Mouse (Mus musculus): ENCODE results near the gene Mrc1. TPM values are rescaled to one million over a fixed set of nuclear protein-coding genes. Genes with fewer than 3 reads are reported as not detected.
A peak's percentile ranks its signal among the peaks of the same experiment; 100 is the strongest.

The Mrc1 gene
- total and polyA plus RNA-seq, 2 experiments: 2.7 to 49.4 TPM

GRCm38 (mm10) chr2:14244157-14244556 lies 15.0 kb downstream of the Mrc1 start:
- TF ChIP-seq CTCF (IDR thresholded peaks at IDR 0.05; ENCODE audit: low read depth, low read length) (no peak), POLR2A (IDR thresholded peaks at IDR 0.05; ENCODE audit: extremely low read depth, insufficient read depth, low read length) (no peak)
- WGBS: 86% methylated on average over 5 of the region's 5 CpGs
- H3K27me3 ChIP-seq (ENCODE audit: control insufficient read depth, insufficient read depth, low read length): no peaks in the 10 kb centered on the region
- no peaks in the 10 kb centered on the region for H3K79me2 ChIP-seq (ENCODE audit: control insufficient read depth, insufficient read depth, low read length)
- H3K27ac ChIP-seq (replicated peaks; ENCODE audit: insufficient read depth, low read depth, low read length): no peak overlapping the region
- no peak overlapping the region for H3K4me3 ChIP-seq (ENCODE audit: insufficient read depth, low read depth, low read length)
- H3K4me1 ChIP-seq (ENCODE audit: control insufficient read depth, insufficient read depth, low read length): peaks cover 3% of the 10 kb centered on the region; the same call in 1 of the 2 replicates
- H3K9ac ChIP-seq (ENCODE audit: low read depth, low read length): no peak overlapping the region
- peaks cover 6% of the 10 kb centered on the region; the same call in 1 of the 2 replicates for H3K36me3 ChIP-seq (ENCODE audit: control insufficient read depth, insufficient read depth, low read length)
- DNase-seq (ENCODE audit: extremely low read depth, low read depth, low spot score): no peak

DNA sequence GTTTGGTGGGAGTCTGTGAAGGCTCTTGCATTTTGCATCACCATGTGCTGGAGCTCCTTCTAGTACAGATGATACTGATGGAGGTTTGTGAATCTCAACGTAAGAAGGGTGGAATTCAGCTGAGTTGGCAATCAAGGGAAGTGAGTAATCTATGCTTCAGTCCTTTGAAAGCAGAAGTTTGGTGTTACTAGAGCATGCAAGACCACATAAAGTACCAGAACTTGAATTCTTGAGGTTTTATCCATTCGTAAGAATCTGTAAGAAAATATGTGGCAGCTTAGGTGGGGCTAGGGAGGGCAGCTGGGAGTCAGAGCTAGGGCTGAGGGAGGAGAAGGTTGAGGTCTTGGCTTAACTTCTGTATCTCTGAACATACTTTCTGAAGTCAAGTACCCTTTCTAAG lies 15.5 kb downstream of the Mrc1 start:
- Histone ChIP-seq H3K9ac (ENCODE audit: low read depth, low read length) (no peak overlapping the region), H3K4me1 (ENCODE audit: control insufficient read depth, insufficient read depth, low read length) (peaks cover 3% of the 10 kb centered on the region; the same call in 1 of the 2 replicates), H3K27me3 (ENCODE audit: control insufficient read depth, insufficient read depth, low read length) (no peaks in the 10 kb centered on the region), H3K36me3 (ENCODE audit: control insufficient read depth, insufficient read depth, low read length) (peaks cover 7% of the 10 kb centered on the region; the same call in 1 of the 2 replicates), H3K4me3 (ENCODE audit: insufficient read depth, low read depth, low read length) (no peak overlapping the region), H3K79me2 (ENCODE audit: control insufficient read depth, insufficient read depth, low read length) (no peaks in the 10 kb centered on the region), H3K27ac (replicated peaks; ENCODE audit: insufficient read depth, low read depth, low read length) (no peak overlapping the region)
- TF ChIP-seq POLR2A (IDR thresholded peaks at IDR 0.05; ENCODE audit: extremely low read depth, insufficient read depth, low read length) (no peak), CTCF (IDR thresholded peaks at IDR 0.05; ENCODE audit: low read depth, low read length) (no peak)
- 73% methylated on average over 2 of the region's 2 CpGs for WGBS
- DNase-seq (ENCODE audit: extremely low read depth, low read depth, low spot score): no peak

DNA sequence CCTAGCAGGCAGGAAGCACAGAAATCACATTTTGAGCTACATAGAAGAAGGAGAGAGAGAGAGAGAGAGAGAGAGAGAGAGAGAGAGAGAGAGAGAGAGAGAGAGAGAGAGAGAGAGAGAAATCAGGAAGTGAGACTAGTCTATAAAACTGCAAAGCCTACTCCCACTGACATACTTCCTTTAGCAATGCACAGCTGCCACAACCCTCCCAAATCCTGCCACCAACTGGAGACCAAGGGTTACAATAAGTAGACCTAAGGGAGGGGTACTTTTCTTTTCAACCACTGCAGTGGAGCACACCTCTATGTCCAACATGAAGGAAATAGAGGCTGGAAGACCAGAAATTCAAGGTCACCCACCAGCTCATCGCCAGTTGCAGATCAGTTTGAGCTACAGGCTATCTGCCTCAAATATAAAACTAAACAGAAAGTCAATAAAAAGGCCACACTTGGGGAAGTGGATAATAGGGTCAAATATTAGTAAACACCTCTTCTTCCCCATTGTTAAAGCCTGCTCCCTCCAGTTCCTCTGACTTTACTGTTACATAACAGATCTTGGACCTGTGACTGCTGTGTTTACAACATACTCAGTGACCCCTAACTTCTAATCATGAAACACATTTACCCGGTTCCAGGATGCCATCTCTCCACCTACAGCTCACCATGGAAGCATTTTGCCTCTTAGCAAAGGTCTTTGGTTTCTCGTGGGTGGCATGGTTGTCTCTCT lies 20.8 kb downstream of the Mrc1 start:
- Histone ChIP-seq H3K27me3 (ENCODE audit: control insufficient read depth, insufficient read depth, low read length) (no peaks in the 10 kb centered on the region), H3K4me3 (ENCODE audit: insufficient read depth, low read depth, low read length) (no peak overlapping the region), H3K79me2 (ENCODE audit: control insufficient read depth, insufficient read depth, low read length) (no peaks in the 10 kb centered on the region), H3K27ac (replicated peaks; ENCODE audit: insufficient read depth, low read depth, low read length) (0 out of 2 replicates have a peak overlapping the region, but pooled peaks have one; percentile 24), H3K4me1 (ENCODE audit: control insufficient read depth, insufficient read depth, low read length) (no peaks in the 10 kb centered on the region), H3K36me3 (ENCODE audit: control insufficient read depth, insufficient read depth, low read length) (peaks cover 7% of the 10 kb centered on the region; the same call in 1 of the 2 replicates), H3K9ac (ENCODE audit: low read depth, low read length) (no peak overlapping the region)
- peak; percentile 37 for DNase-seq (ENCODE audit: extremely low read depth, low read depth, low spot score)
- TF ChIP-seq POLR2A (IDR thresholded peaks at IDR 0.05; ENCODE audit: extremely low read depth, insufficient read depth, low read length) (no peak), CTCF (IDR thresholded peaks at IDR 0.05; ENCODE audit: low read depth, low read length) (no peak)
- 63% methylated on average over 3 of the region's 3 CpGs for WGBS

- no peak for DNase-seq (ENCODE audit: extremely low read depth, low read depth, low spot score)
- H3K4me3 ChIP-seq (ENCODE audit: insufficient read depth, low read depth, low read length): no peak overlapping the region
- 78% methylated on average over 3 of the region's 3 CpGs for WGBS
- no peaks in the 10 kb centered on the region for H3K4me1 ChIP-seq (ENCODE audit: control insufficient read depth, insufficient read depth, low read length)
- no peaks in the 10 kb centered on the region for H3K27me3 ChIP-seq (ENCODE audit: control insufficient read depth, insufficient read depth, low read length)
- peaks cover 7% of the 10 kb centered on the region; the same call in 1 of the 2 replicates for H3K36me3 ChIP-seq (ENCODE audit: control insufficient read depth, insufficient read depth, low read length)
- H3K79me2 ChIP-seq (ENCODE audit: control insufficient read depth, insufficient read depth, low read length): no peaks in the 10 kb centered on the region
- TF ChIP-seq CTCF (IDR thresholded peaks at IDR 0.05; ENCODE audit: low read depth, low read length): no peak
- no peak overlapping the region for H3K9ac ChIP-seq (ENCODE audit: low read depth, low read length)
- H3K27ac ChIP-seq (replicated peaks; ENCODE audit: insufficient read depth, low read depth, low read length): no peak overlapping the region
Measured at GRCm38 (mm10) chr2:14251938-14252337, 22.7 kb downstream of the Mrc1 start.

DNA sequence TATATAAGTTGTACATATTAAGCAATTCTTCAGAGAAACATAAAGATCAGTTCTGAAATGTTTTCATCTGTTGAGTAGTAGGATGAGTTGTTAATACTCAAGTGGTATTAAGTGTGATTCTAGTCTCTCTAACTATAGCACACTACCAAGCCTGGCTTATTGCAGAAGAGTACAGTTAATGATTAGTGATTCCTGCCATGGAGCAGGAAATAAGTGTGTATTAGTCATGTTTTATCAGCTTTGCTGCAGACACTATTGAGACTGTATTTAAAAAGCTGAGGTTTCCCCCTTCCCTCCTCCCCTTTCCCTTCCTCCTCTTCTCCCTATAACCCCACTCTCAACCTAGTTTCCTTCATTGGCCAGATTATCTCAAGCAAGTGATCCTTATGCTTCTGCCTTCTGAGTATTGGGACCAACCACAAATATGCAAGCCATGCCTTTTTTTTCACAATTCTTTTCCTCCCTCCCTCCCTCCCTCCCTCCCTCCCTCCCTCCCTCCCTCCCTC lies 29.2 kb downstream of the Mrc1 start:
- Histone ChIP-seq H3K4me3 (ENCODE audit: insufficient read depth, low read depth, low read length) (no peak overlapping the region), H3K36me3 (ENCODE audit: control insufficient read depth, insufficient read depth, low read length) (no peaks in the 10 kb centered on the region; the same call in 1 of the 2 replicates), H3K4me1 (ENCODE audit: control insufficient read depth, insufficient read depth, low read length) (no peaks in the 10 kb centered on the region), H3K79me2 (ENCODE audit: control insufficient read depth, insufficient read depth, low read length) (no peaks in the 10 kb centered on the region), H3K9ac (ENCODE audit: low read depth, low read length) (no peak overlapping the region), H3K27me3 (ENCODE audit: control insufficient read depth, insufficient read depth, low read length) (no peaks in the 10 kb centered on the region), H3K27ac (replicated peaks; ENCODE audit: insufficient read depth, low read depth, low read length) (no peak overlapping the region)
- TF ChIP-seq CTCF (IDR thresholded peaks at IDR 0.05; ENCODE audit: low read depth, low read length) (no peak), POLR2A (IDR thresholded peaks at IDR 0.05; ENCODE audit: extremely low read depth, insufficient read depth, low read length) (no peak)
- no peak for DNase-seq (ENCODE audit: extremely low read depth, low read depth, low spot score)

GRCm38 (mm10) chr2:14262090-14262489 lies 32.9 kb downstream of the Mrc1 start:
- Histone ChIP-seq H3K9ac (ENCODE audit: low read depth, low read length) (no peak overlapping the region), H3K4me3 (ENCODE audit: insufficient read depth, low read depth, low read length) (no peak overlapping the region), H3K79me2 (ENCODE audit: control insufficient read depth, insufficient read depth, low read length) (no peaks in the 10 kb centered on the region), H3K27me3 (ENCODE audit: control insufficient read depth, insufficient read depth, low read length) (no peaks in the 10 kb centered on the region), H3K27ac (replicated peaks; ENCODE audit: insufficient read depth, low read depth, low read length) (no peak overlapping the region), H3K4me1 (ENCODE audit: control insufficient read depth, insufficient read depth, low read length) (no peaks in the 10 kb centered on the region), H3K36me3 (ENCODE audit: control insufficient read depth, insufficient read depth, low read length) (0 out of 2 replicates have a peak, but pooled peaks cover 3% of the 10 kb centered on the region)
- 87% methylated on average over 1 of the region's 1 CpGs for WGBS
- DNase-seq (ENCODE audit: extremely low read depth, low read depth, low spot score): peak; percentile 14
- TF ChIP-seq POLR2A (IDR thresholded peaks at IDR 0.05; ENCODE audit: extremely low read depth, insufficient read depth, low read length) (no peak), CTCF (IDR thresholded peaks at IDR 0.05; ENCODE audit: low read depth, low read length) (no peak)
